Mouse (Mus musculus) E14TG2a.4 (cell line): ENCODE data around the gene Obp2b.
"Not testable (repeated sequence)": the region's sequence is repeated elsewhere in the genome, so short reads cannot be mapped to it uniquely, and the experiment has no call there.

Experiments
- H3K27me3 ChIP-seq: 2 replicates; pipeline ENCODE4 v1.6.1; 2014; ENCODE audit warnings: low read length, control low read depth; ENCODE audit not compliant: insufficient read depth
- H3K36me3 ChIP-seq: 2 replicates; pipeline ENCODE4 v1.6.1; 2014; ENCODE audit warnings: low read length, control low read depth; ENCODE audit not compliant: insufficient read depth
- H3K4me1 ChIP-seq: replicated peaks from 2 replicates; pipeline ENCODE4 v1.6.1; 2014; ENCODE audit warnings: low read depth, low read length, control low read depth
- H3K4me3 ChIP-seq: replicated peaks from 2 replicates; pipeline ENCODE4 v1.5.1; 2014; ENCODE audit warnings: mild to moderate bottlenecking, low read length
- H3K9me3 ChIP-seq: 2 replicates; pipeline ENCODE4 v1.6.1; 2014; ENCODE audit warnings: low read length, control low read depth
- CTCF ChIP-seq: conservative IDR thresholded peaks from 2 replicates; pipeline ENCODE4 v1.5.1; 2014; ENCODE audit warnings: low read length
- NANOG ChIP-seq: IDR thresholded peaks from 2 replicates; pipeline ENCODE4 v1.6.1; 2014; ENCODE audit warnings: borderline replicate concordance, low read length, mixed read lengths
- POU5F1 ChIP-seq: IDR thresholded peaks from 2 replicates; pipeline ENCODE4 v1.6.1; 2014; ENCODE audit warnings: low read length, borderline replicate concordance

The Obp2b gene

DNA sequence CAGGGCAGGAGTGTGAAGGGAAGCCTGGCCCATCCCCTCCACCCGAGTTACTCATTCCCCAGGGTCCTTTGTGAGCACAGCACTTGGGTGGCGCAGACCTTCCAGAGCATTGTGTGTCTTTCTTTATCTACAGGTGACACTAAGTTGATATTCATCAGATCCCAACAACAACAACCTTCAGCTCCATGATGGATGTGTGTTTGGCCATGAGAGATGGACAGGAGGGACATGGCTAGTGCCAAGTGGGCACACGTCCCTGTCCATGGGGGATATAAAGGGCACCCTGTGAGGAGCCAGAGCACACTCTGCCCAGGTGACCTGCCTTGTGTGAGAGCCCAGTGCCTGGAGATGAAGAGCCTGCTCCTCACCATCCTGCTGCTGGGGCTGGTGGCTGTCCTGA lies at the start of gene Obp2b:
TSS of gene Obp2b (plus strand) at position 301 of the 400 bp plus-strand sequence.
- not testable (repeated sequence) for H3K4me1 ChIP-seq, H3K9me3 ChIP-seq, H3K4me3 ChIP-seq, H3K36me3 ChIP-seq, H3K27me3 ChIP-seq

GRCm38 (mm10) chr2:25694605-25695004 lies 42.2 kb upstream of the Obp2b start:
- no peaks in the 10 kb centered on the region for H3K9me3 ChIP-seq
- H3K36me3 ChIP-seq: no peaks in the 10 kb centered on the region
- peak; percentile 97 for TF ChIP-seq CTCF
- no peak for TF ChIP-seq POU5F1
- no peaks in the 10 kb centered on the region for H3K27me3 ChIP-seq
- H3K4me1 ChIP-seq: peaks cover 12% of the 10 kb centered on the region
- no peak overlapping the region for H3K4me3 ChIP-seq

- TF ChIP-seq POU5F1 (no peak), CTCF (no peak), NANOG (no peak)
Observed at GRCm38 (mm10) chr2:25696951-25697350, 39.9 kb upstream of the Obp2b start.

DNA sequence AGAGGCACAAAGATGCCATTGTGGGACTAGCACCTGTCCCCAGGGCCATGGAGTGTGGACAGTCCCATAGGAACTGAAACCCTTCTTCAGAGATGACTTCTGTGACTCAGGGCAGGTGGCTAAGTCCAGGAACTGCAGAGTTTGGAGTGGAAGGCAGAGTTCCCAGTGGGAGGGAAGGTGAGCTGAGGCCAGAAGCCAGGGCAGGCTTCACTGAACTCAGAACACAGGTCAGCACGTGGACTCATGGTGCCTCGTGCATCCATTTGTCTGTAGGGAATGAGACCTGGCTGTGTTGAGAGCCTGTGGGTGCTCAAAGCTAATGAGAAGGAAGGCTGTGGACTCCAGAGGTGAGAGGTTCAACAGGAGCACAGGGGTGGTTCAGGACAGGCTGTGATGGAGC lies 38.1 kb upstream of the Obp2b start:
- Histone ChIP-seq H3K9me3 (no peaks in the 10 kb centered on the region), H3K4me3 (no peak overlapping the region), H3K36me3 (no peaks in the 10 kb centered on the region), H3K4me1 (peaks cover 12% of the 10 kb centered on the region), H3K27me3 (peaks cover 22% of the 10 kb centered on the region)
- TF ChIP-seq CTCF (no peak), NANOG (no peak), POU5F1 (no peak)

More at GRCm38 (mm10) chr2:25696951-25697350, 39.9 kb upstream of the Obp2b start:
- Histone ChIP-seq H3K4me1 (peaks cover 12% of the 10 kb centered on the region), H3K4me3 (no peak overlapping the region), H3K9me3 (no peaks in the 10 kb centered on the region), H3K27me3 (peaks cover 6% of the 10 kb centered on the region; the same call in 1 of the 2 replicates), H3K36me3 (no peaks in the 10 kb centered on the region)

GRCm38 (mm10) chr2:25699743-25700142 lies 37.1 kb upstream of the Obp2b start, which contains the start of gene Obp2a:
Gene Obp2a, plus strand, starts transcription at chr2:25700043.
- peaks cover 32% of the 10 kb centered on the region for H3K27me3 ChIP-seq
- not testable (repeated sequence) for H3K4me1 ChIP-seq, H3K4me3 ChIP-seq, H3K9me3 ChIP-seq, H3K36me3 ChIP-seq

DNA sequence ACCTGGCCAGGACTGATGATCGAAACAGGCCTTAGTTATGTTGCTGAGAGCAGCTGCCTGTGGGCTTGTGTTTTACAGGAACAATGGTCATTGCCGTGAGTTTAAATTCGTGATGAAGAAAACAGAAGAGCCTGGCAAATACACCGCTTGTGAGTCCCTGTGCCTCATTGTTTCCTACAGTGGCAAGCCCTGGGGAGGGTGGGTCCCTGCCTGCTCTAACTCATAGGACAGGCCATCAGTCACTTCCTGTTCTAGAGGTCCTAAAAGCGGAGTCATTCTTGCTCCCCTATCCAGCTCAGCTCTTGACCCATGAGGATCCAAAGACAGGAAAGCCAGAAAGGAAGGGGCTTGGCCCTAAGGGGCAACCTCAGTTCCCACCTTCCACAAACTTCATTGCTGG lies 35.8 kb upstream of the Obp2b start:
- Histone ChIP-seq H3K36me3 (no peaks in the 10 kb centered on the region), H3K4me1 (no peaks in the 10 kb centered on the region), H3K4me3 (no peak overlapping the region), H3K9me3 (no peaks in the 10 kb centered on the region), H3K27me3 (peaks cover 35% of the 10 kb centered on the region)
- no peak for TF ChIP-seq CTCF
- no peak for TF ChIP-seq POU5F1
- no peak for TF ChIP-seq NANOG

- peaks cover 4% of the 10 kb centered on the region; the same call in 1 of the 2 replicates for H3K4me1 ChIP-seq
- no peaks in the 10 kb centered on the region for H3K9me3 ChIP-seq
- no peak overlapping the region for H3K4me3 ChIP-seq
- TF ChIP-seq NANOG (no peak), POU5F1 (no peak), CTCF (no peak)
- no peaks in the 10 kb centered on the region for H3K36me3 ChIP-seq
- peaks cover 57% of the 10 kb centered on the region for H3K27me3 ChIP-seq
Observed at GRCm38 (mm10) chr2:25703706-25704105, 33.1 kb upstream of the Obp2b start.

DNA sequence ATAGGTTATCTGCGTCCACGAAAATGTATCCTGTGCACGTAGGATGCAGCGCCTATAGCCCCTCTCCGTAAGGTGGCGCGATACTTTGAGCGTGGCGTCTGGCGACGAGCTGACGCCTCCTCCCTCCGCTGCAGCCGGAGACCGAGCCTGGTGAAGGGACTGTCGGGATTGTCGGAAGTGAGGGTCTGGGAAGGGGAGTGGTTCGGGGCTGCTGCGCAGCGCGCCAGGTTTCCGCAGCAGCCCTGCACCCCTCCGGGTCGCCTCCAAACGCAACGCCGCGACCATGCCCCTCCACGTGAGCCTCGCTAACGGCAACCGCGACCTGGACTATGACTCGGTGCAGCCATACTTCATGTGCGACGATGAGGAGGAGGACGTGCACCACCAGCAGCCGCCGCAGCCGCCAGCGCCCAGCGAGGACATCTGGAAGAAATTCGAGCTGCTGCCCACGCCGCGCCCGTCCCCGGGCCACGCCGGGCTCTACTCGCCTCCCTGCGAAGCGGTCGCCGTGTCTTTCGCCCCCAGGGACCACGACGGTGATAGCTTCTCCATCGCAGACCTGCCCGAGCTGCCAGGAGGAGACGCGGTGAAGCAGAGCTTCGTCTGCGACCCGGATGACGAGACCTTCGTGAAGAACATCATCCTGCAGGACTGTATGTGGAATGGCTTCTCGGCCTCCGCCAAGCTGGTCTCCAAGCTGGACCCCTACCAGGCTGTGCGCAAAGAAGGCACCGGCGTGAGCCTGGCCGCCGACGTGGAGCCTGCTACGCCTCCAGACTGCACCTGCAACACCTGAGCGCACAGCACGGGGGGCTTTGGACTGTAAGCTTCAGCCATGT lies 29.9 kb upstream of the Obp2b start, which contains the start of gene Bmyc:
TSS of gene Bmyc (plus strand) at position 97 of the 839 bp plus-strand sequence.
- TF ChIP-seq NANOG (no peak), CTCF (no peak), POU5F1 (no peak)
- peak within 1 kb of the TSS; percentile 84 for H3K4me3 ChIP-seq
- H3K36me3 ChIP-seq: no peaks in the 10 kb centered on the region
- peaks cover 53% of the 10 kb centered on the region for H3K27me3 ChIP-seq
- H3K4me1 ChIP-seq: peaks cover 4% of the 10 kb centered on the region; the same call in 1 of the 2 replicates
- no peaks in the 10 kb centered on the region for H3K9me3 ChIP-seq

DNA sequence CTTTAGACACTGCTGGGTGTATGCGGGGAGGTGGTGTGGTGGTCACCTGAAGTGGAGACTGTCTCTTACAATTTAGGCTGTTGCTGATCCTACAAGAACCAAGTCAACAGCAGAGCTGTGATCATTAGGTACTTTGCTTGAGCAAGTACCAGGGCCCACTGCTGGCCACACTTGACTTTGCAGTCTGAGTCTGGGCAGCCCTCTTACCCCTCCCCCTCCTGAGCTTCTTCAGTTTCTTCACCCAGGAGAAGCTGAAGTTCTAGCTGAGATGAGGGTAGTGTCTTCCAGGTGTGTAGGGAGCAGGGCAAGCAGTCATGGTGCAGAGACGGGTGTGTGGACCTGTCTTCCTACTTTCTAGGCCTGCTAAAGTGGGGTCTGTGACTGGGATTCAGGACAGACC lies 28.7 kb upstream of the Obp2b start:
- TF ChIP-seq NANOG (no peak), CTCF (peak; percentile 23)
- Histone ChIP-seq H3K4me3 (no peak overlapping the region), H3K27me3 (peaks cover 43% of the 10 kb centered on the region)

GRCm38 (mm10) chr2:25709056-25709455 lies 27.8 kb upstream of the Obp2b start:
- H3K9me3 ChIP-seq, H3K4me1 ChIP-seq, H3K36me3 ChIP-seq, H3K4me3 ChIP-seq: not testable (repeated sequence)
- H3K27me3 ChIP-seq: peaks cover 34% of the 10 kb centered on the region

More for the DNA sequence above, 28.7 kb upstream of the Obp2b start:
- Histone ChIP-seq H3K9me3 (no peaks in the 10 kb centered on the region), H3K36me3 (no peaks in the 10 kb centered on the region), H3K4me1 (peaks cover 4% of the 10 kb centered on the region; the same call in 1 of the 2 replicates)

- H3K27me3 ChIP-seq: peaks cover 28% of the 10 kb centered on the region
- H3K9me3 ChIP-seq, H3K4me3 ChIP-seq, H3K36me3 ChIP-seq, H3K4me1 ChIP-seq: not testable (repeated sequence)
Observed at GRCm38 (mm10) chr2:25709791-25710190, 27.0 kb upstream of the Obp2b start.

DNA sequence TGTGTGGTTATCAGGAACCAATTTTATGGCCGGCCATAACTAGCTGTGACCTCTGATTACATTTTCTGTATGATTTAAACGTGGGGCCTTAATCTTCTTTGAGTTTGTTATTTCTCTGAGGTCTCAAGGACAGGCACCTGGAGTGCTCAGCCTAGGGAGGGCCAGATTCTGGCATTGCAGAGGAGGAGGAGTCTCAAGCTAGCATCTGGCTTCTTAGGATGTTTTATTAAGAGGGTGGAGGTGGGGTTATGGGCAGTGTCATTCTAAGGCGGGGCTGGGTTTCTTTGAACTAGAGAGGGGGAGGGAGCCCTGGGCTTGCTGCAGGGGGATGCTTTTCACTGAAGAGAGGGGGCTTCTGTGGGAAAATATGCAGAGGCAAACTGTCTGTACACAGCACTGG lies 25.2 kb upstream of the Obp2b start:
- H3K27me3 ChIP-seq: peaks cover 19% of the 10 kb centered on the region
- not testable (repeated sequence) for H3K4me1 ChIP-seq, H3K36me3 ChIP-seq, H3K9me3 ChIP-seq, H3K4me3 ChIP-seq
